In the genomic region with DNA sequence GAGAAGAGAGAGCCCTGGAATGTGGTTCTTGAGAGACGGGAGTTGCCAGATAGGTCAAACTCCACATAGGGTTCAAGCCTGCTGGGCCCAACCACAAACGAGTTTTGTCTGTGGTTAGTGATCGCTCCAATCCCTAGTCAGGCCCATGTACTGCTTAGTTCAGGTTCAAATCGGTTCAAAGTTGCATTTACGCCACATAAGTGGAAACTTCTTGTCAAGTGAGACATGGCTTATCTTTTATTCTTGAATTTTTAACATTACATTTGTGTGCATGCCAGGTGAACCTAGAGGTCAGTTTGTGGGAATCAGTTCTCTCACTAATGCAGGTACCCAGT, we compare ENCODE assay signal across 8 mouse cellular contexts.
DNase-seq lines count a peak whose midpoint lies in the region; ATAC-seq lines count a peak whose summit lies in the region.

No protein-coding gene starts in this region.

- no peaks in the 10 kb centered on the region for H3K27me3 ChIP-seq in kidney, embryonic 16.5 days (ENCODE audit: insufficient read depth, low read length)
- no peaks in the 10 kb centered on the region for H3K27me3 ChIP-seq in embryonic facial prominence, embryonic 10.5 days (replicated peaks; ENCODE audit: low read depth, poor library complexity, severe bottlenecking)
- no peaks in the 10 kb centered on the region for H3K27me3 ChIP-seq in hindbrain, embryonic 15.5 days
- no peaks in the 10 kb centered on the region for H3K27me3 ChIP-seq in midbrain, embryonic 15.5 days (replicated peaks)

- H3K9me3 ChIP-seq in kidney, embryonic 16.5 days (ENCODE audit: low read length), result no peaks in the 10 kb centered on the region
- no peaks in the 10 kb centered on the region for H3K9me3 ChIP-seq in embryonic facial prominence, embryonic 10.5 days
- H3K9me3 ChIP-seq in hindbrain, embryonic 15.5 days, result no peaks in the 10 kb centered on the region
- no peaks in the 10 kb centered on the region for H3K9me3 ChIP-seq in midbrain, embryonic 15.5 days

- DNase-seq in kidney, adult 18-20 months, result no peak
- DNase-seq in embryonic facial prominence, embryonic 10.5 days (ENCODE audit: low spot score), result no peak
- DNase-seq in adrenal gland, postnatal 10 days, result no peak
- DNase-seq in urinary bladder, postnatal 10 days (ENCODE audit: low spot score), result no peak
- no peak for DNase-seq in cerebellum, adult 18-20 months

- peak overlapping the region; percentile 85 for H3K9ac ChIP-seq in kidney, embryonic 16.5 days (replicated peaks; ENCODE audit: low read length)
- H3K9ac ChIP-seq in hindbrain, embryonic 15.5 days, result peak overlapping the region; percentile 56
- peak overlapping the region; percentile 64 for H3K9ac ChIP-seq in midbrain, embryonic 15.5 days

- 10% methylated on average over 5 of the region's 5 CpGs for WGBS in kidney, embryonic 16.5 days
- WGBS in embryonic facial prominence, embryonic 10.5 days, result 16% methylated on average over 5 of the region's 5 CpGs
- 8% methylated on average over 5 of the region's 5 CpGs for WGBS in hindbrain, embryonic 15.5 days
- WGBS in midbrain, embryonic 15.5 days, result 10% methylated on average over 5 of the region's 5 CpGs

- peak overlapping the region; percentile 63 for H3K4me2 ChIP-seq in kidney, embryonic 16.5 days (replicated peaks; ENCODE audit: low read depth, low read length)
- H3K4me2 ChIP-seq in hindbrain, embryonic 15.5 days, result peak overlapping the region; percentile 60
- H3K4me2 ChIP-seq in midbrain, embryonic 15.5 days, result peak overlapping the region; percentile 67

- peak overlapping the region; percentile 71 for H3K4me3 ChIP-seq in kidney, embryonic 16.5 days (ENCODE audit: low read length)
- peak overlapping the region; percentile 68 for H3K4me3 ChIP-seq in embryonic facial prominence, embryonic 10.5 days
- peak overlapping the region; percentile 71 for H3K4me3 ChIP-seq in hindbrain, embryonic 15.5 days
- H3K4me3 ChIP-seq in midbrain, embryonic 15.5 days, result peak overlapping the region; percentile 66

- peak overlapping the region; percentile 99 for H3K27ac ChIP-seq in kidney, embryonic 16.5 days (ENCODE audit: low read length)
- H3K27ac ChIP-seq in embryonic facial prominence, embryonic 10.5 days (replicated peaks), result peak overlapping the region; percentile 96
- peak overlapping the region; percentile 97 for H3K27ac ChIP-seq in hindbrain, embryonic 15.5 days (replicated peaks)
- peak overlapping the region; percentile 91 for H3K27ac ChIP-seq in midbrain, embryonic 15.5 days

- H3K36me3 ChIP-seq in kidney, embryonic 16.5 days (ENCODE audit: insufficient read depth, low read length), result no peaks in the 10 kb centered on the region
- no peaks in the 10 kb centered on the region for H3K36me3 ChIP-seq in embryonic facial prominence, embryonic 10.5 days (replicated peaks)
- H3K36me3 ChIP-seq in hindbrain, embryonic 15.5 days, result no peaks in the 10 kb centered on the region
- H3K36me3 ChIP-seq in midbrain, embryonic 15.5 days (replicated peaks), result no peaks in the 10 kb centered on the region

- peaks cover 5% of the 10 kb centered on the region for H3K4me1 ChIP-seq in kidney, embryonic 16.5 days (ENCODE audit: insufficient read depth, low read length)
- H3K4me1 ChIP-seq in embryonic facial prominence, embryonic 10.5 days, result peaks cover 10% of the 10 kb centered on the region
- peaks cover 12% of the 10 kb centered on the region for H3K4me1 ChIP-seq in hindbrain, embryonic 15.5 days (replicated peaks)
- peaks cover 8% of the 10 kb centered on the region; the same call in 1 of the 2 replicates for H3K4me1 ChIP-seq in midbrain, embryonic 15.5 days

- no peak for ATAC-seq in kidney, embryonic 16.5 days (ENCODE audit: low FRiP score, low TSS enrichment)
- no peak; the same call in 1 of the 2 replicates for ATAC-seq in hindbrain, embryonic 15.5 days (ENCODE audit: low FRiP score, low read depth)
- ATAC-seq in midbrain, embryonic 15.5 days (replicated peaks), result peak; percentile 1
